Mouse (Mus musculus): ENCODE measurements around the gene Myl6b.

The Myl6b gene

GRCm38 (mm10) chr10:128498590-128498989 is at the start of gene Myl6b:
Gene Myl6b, minus strand, starts transcription at chr10:128498685.
- peak; percentile 92 to 93 for DNase-seq (ENCODE audit: low spot score in 2 of 2)

- DNase-seq (ENCODE audit: low spot score in 2 of 2): peak; percentile 79 to 89
Observed at GRCm38 (mm10) chr10:128547361-128548032, 49.0 kb upstream of the Myl6b start, which contains the start of gene Zc3h10. Gene Zc3h10, minus strand, starts transcription at chr10:128547774.

GRCm38 (mm10) chr10:128546787-128547186 is 48.3 kb upstream of the Myl6b start:
- no peak for DNase-seq (ENCODE audit: low spot score in 2 of 2)

- no peak for DNase-seq (ENCODE audit: low spot score in 2 of 2)
Observed at GRCm38 (mm10) chr10:128546361-128546760, 47.9 kb upstream of the Myl6b start.

GRCm38 (mm10) chr10:128545570-128545898 is 47.0 kb upstream of the Myl6b start:
- no peak for DNase-seq (ENCODE audit: low spot score in 2 of 2)

GRCm38 (mm10) chr10:128544674-128545569 is 46.4 kb upstream of the Myl6b start:
- DNase-seq (ENCODE audit: low spot score in 2 of 2): no peak

GRCm38 (mm10) chr10:128544151-128544657 is 45.7 kb upstream of the Myl6b start:
- no peak for DNase-seq (ENCODE audit: low spot score in 2 of 2)

- DNase-seq (ENCODE audit: low spot score in 2 of 2): no peak
Observed at GRCm38 (mm10) chr10:128543100-128543499, 44.6 kb upstream of the Myl6b start.

- no peak for DNase-seq (ENCODE audit: low spot score in 2 of 2)
Observed at GRCm38 (mm10) chr10:128538340-128538870, 39.9 kb upstream of the Myl6b start.

- peak; percentile 87 for DNase-seq (ENCODE audit: low spot score in 2 of 2)
Observed at GRCm38 (mm10) chr10:128536266-128536940, 37.9 kb upstream of the Myl6b start.

GRCm38 (mm10) chr10:128535624-128536265 is 37.3 kb upstream of the Myl6b start:
- no peak for DNase-seq (ENCODE audit: low spot score in 2 of 2)

- DNase-seq (ENCODE audit: low spot score in 2 of 2): no peak
Observed at GRCm38 (mm10) chr10:128535206-128535605, 36.7 kb upstream of the Myl6b start.

GRCm38 (mm10) chr10:128526366-128527356 is 28.2 kb upstream of the Myl6b start:
- DNase-seq (ENCODE audit: low spot score in 2 of 2): no peak

- peak; percentile 54 to 76 for DNase-seq (ENCODE audit: low spot score in 2 of 2)
Observed at GRCm38 (mm10) chr10:128525671-128526308, 27.3 kb upstream of the Myl6b start, which contains the start of gene Esyt1. Gene Esyt1, minus strand, starts transcription at chr10:128525871.

- no peak for DNase-seq (ENCODE audit: low spot score in 2 of 2)
Observed at GRCm38 (mm10) chr10:128524732-128525662, 26.5 kb upstream of the Myl6b start.

GRCm38 (mm10) chr10:128524111-128524731 is 25.7 kb upstream of the Myl6b start:
- DNase-seq (ENCODE audit: low spot score in 2 of 2): no peak

GRCm38 (mm10) chr10:128522351-128522750 is 23.9 kb upstream of the Myl6b start:
- no peak for DNase-seq (ENCODE audit: low spot score in 2 of 2)

- no peak for DNase-seq (ENCODE audit: low spot score in 2 of 2)
Observed at GRCm38 (mm10) chr10:128520591-128520990, 22.1 kb upstream of the Myl6b start.
